Mouse (Mus musculus): Measurements from ENCODE around the gene Mob1a. TPM values are rescaled to one million over a fixed set of nuclear protein-coding genes. Genes with fewer than 3 reads are reported as not detected.
A peak's percentile ranks its signal among the peaks of the same experiment; 100 is the strongest.

The Mob1a gene
- polyA plus RNA-seq, 1 experiment from 2014 or later: 78.5 TPM

GRCm38 (mm10) chr6:83348873-83349272, 23.1 kb downstream of the Mob1a start, which contains the start of gene Bola3:
Gene Bola3 (plus strand): TSS chr6:83349147.
- H3K9me3 ChIP-seq (ENCODE audit: control insufficient read depth, low read length): no peaks in the 10 kb centered on the region
- H3K4me3 ChIP-seq (ENCODE audit: low read depth, low read length): peak within 1 kb of the TSS; percentile 74
- ATAC-seq (replicated peaks; ENCODE audit: low FRiP score): peak; percentile 3; the same call in 1 of the 2 replicates
- no peak for DNase-seq (ENCODE audit: low spot score)
- WGBS: 39% methylated on average over 6 of the region's 6 CpGs
- H3K9ac ChIP-seq (ENCODE audit: low read depth, low read length): peak within 1 kb of the TSS; percentile 91
- peak within 1 kb of the TSS; percentile 73 for H3K4me2 ChIP-seq
- H3K27ac ChIP-seq (ENCODE audit: low read depth, low read length): peak within 1 kb of the TSS; percentile 83
- no peaks in the 10 kb centered on the region for H3K27me3 ChIP-seq (replicated peaks; ENCODE audit: control insufficient read depth, insufficient read depth, low read length)
- peaks cover 5% of the 10 kb centered on the region for H3K36me3 ChIP-seq (ENCODE audit: control insufficient read depth, insufficient read depth, low read length)
- peaks cover 24% of the 10 kb centered on the region for H3K4me1 ChIP-seq (replicated peaks; ENCODE audit: control insufficient read depth, insufficient read depth, low read length)

- peak overlapping the region; percentile 83 for H3K27ac ChIP-seq (ENCODE audit: low read depth, low read length)
- peak; percentile 94 for DNase-seq (ENCODE audit: low spot score)
- whole genome bisulfite sequencing: under 1% methylated on average over 53 of the region's 53 CpGs
- peak overlapping the region; percentile 73 for H3K4me2 ChIP-seq
- H3K36me3 ChIP-seq (ENCODE audit: control insufficient read depth, insufficient read depth, low read length): peaks cover 7% of the 10 kb centered on the region
- H3K9me3 ChIP-seq (ENCODE audit: control insufficient read depth, low read length): no peaks in the 10 kb centered on the region
- H3K4me3 ChIP-seq (ENCODE audit: low read depth, low read length): peak overlapping the region; percentile 74
- H3K9ac ChIP-seq (ENCODE audit: low read depth, low read length): peak overlapping the region; percentile 91
- H3K27me3 ChIP-seq (replicated peaks; ENCODE audit: control insufficient read depth, insufficient read depth, low read length): no peaks in the 10 kb centered on the region
- H3K4me1 ChIP-seq (replicated peaks; ENCODE audit: control insufficient read depth, insufficient read depth, low read length): peaks cover 24% of the 10 kb centered on the region
- peak; percentile 83 for ATAC-seq (replicated peaks; ENCODE audit: low FRiP score)
Measured at GRCm38 (mm10) chr6:83349274-83349958, 23.6 kb downstream of the Mob1a start.

- no peak for DNase-seq (ENCODE audit: low spot score)
- Histone ChIP-seq H3K27ac (ENCODE audit: low read depth, low read length) (peak overlapping the region; percentile 83), H3K36me3 (ENCODE audit: control insufficient read depth, insufficient read depth, low read length) (peaks cover 10% of the 10 kb centered on the region), H3K9me3 (ENCODE audit: control insufficient read depth, low read length) (no peaks in the 10 kb centered on the region), H3K4me1 (replicated peaks; ENCODE audit: control insufficient read depth, insufficient read depth, low read length) (peaks cover 25% of the 10 kb centered on the region), H3K4me2 (peak overlapping the region; percentile 73), H3K9ac (ENCODE audit: low read depth, low read length) (peak overlapping the region; percentile 91), H3K27me3 (replicated peaks; ENCODE audit: control insufficient read depth, insufficient read depth, low read length) (no peaks in the 10 kb centered on the region), H3K4me3 (ENCODE audit: low read depth, low read length) (peak overlapping the region; percentile 74)
- no peak for ATAC-seq (replicated peaks; ENCODE audit: low FRiP score)
- 76% methylated on average over 7 of the region's 7 CpGs for WGBS
Measured at GRCm38 (mm10) chr6:83350172-83350571, 24.4 kb downstream of the Mob1a start.

GRCm38 (mm10) chr6:83350851-83351405, 25.1 kb downstream of the Mob1a start:
- H3K27me3 ChIP-seq (replicated peaks; ENCODE audit: control insufficient read depth, insufficient read depth, low read length): no peaks in the 10 kb centered on the region
- ATAC-seq (replicated peaks; ENCODE audit: low FRiP score) (no peak), DNase-seq (ENCODE audit: low spot score) (no peak)
- peak overlapping the region; percentile 73 for H3K4me2 ChIP-seq
- no peaks in the 10 kb centered on the region for H3K9me3 ChIP-seq (ENCODE audit: control insufficient read depth, low read length)
- peak overlapping the region; percentile 83 for H3K27ac ChIP-seq (ENCODE audit: low read depth, low read length)
- peaks cover 15% of the 10 kb centered on the region for H3K36me3 ChIP-seq (ENCODE audit: control insufficient read depth, insufficient read depth, low read length)
- 84% methylated on average over 16 of the region's 16 CpGs for WGBS
- H3K4me1 ChIP-seq (replicated peaks; ENCODE audit: control insufficient read depth, insufficient read depth, low read length): peaks cover 26% of the 10 kb centered on the region
- peak overlapping the region; percentile 91 for H3K9ac ChIP-seq (ENCODE audit: low read depth, low read length)
- H3K4me3 ChIP-seq (ENCODE audit: low read depth, low read length): peak overlapping the region; percentile 74

GRCm38 (mm10) chr6:83351490-83352160, 25.8 kb downstream of the Mob1a start:
- H3K9ac ChIP-seq (ENCODE audit: low read depth, low read length): peak overlapping the region; percentile 91
- H3K36me3 ChIP-seq (ENCODE audit: control insufficient read depth, insufficient read depth, low read length): peaks cover 15% of the 10 kb centered on the region
- H3K9me3 ChIP-seq (ENCODE audit: control insufficient read depth, low read length): no peaks in the 10 kb centered on the region
- peak overlapping the region; percentile 28 for H3K4me3 ChIP-seq (ENCODE audit: low read depth, low read length)
- peak overlapping the region; percentile 83 for H3K27ac ChIP-seq (ENCODE audit: low read depth, low read length)
- 52% methylated on average over 7 of the region's 7 CpGs for WGBS
- DNase-seq (ENCODE audit: low spot score) (peak; percentile 61), ATAC-seq (replicated peaks; ENCODE audit: low FRiP score) (peak; percentile 94)
- peaks cover 26% of the 10 kb centered on the region for H3K4me1 ChIP-seq (replicated peaks; ENCODE audit: control insufficient read depth, insufficient read depth, low read length)
- peak overlapping the region; percentile 73 for H3K4me2 ChIP-seq
- no peaks in the 10 kb centered on the region for H3K27me3 ChIP-seq (replicated peaks; ENCODE audit: control insufficient read depth, insufficient read depth, low read length)

GRCm38 (mm10) chr6:83352666-83353410, 27.0 kb downstream of the Mob1a start:
- peak overlapping the region; percentile 28 for H3K4me3 ChIP-seq (ENCODE audit: low read depth, low read length)
- 92% methylated on average over 24 of the region's 24 CpGs for WGBS
- H3K27me3 ChIP-seq (replicated peaks; ENCODE audit: control insufficient read depth, insufficient read depth, low read length): no peaks in the 10 kb centered on the region
- peaks cover 19% of the 10 kb centered on the region for H3K36me3 ChIP-seq (ENCODE audit: control insufficient read depth, insufficient read depth, low read length)
- DNase-seq (ENCODE audit: low spot score): no peak
- ATAC-seq (replicated peaks; ENCODE audit: low FRiP score): no peak
- H3K9me3 ChIP-seq (ENCODE audit: control insufficient read depth, low read length): no peaks in the 10 kb centered on the region
- peak overlapping the region; percentile 57 for H3K9ac ChIP-seq (ENCODE audit: low read depth, low read length)
- peak overlapping the region; percentile 83 for H3K27ac ChIP-seq (ENCODE audit: low read depth, low read length)
- H3K4me2 ChIP-seq: peak overlapping the region; percentile 73
- peaks cover 29% of the 10 kb centered on the region for H3K4me1 ChIP-seq (replicated peaks; ENCODE audit: control insufficient read depth, insufficient read depth, low read length)

GRCm38 (mm10) chr6:83354856-83355781, 29.3 kb downstream of the Mob1a start:
- DNase-seq (ENCODE audit: low spot score) (no peak), ATAC-seq (replicated peaks; ENCODE audit: low FRiP score) (no peak)
- Histone ChIP-seq H3K27me3 (replicated peaks; ENCODE audit: control insufficient read depth, insufficient read depth, low read length) (no peaks in the 10 kb centered on the region), H3K4me2 (no peak overlapping the region), H3K9me3 (ENCODE audit: control insufficient read depth, low read length) (no peaks in the 10 kb centered on the region), H3K36me3 (ENCODE audit: control insufficient read depth, insufficient read depth, low read length) (peaks cover 37% of the 10 kb centered on the region), H3K4me3 (ENCODE audit: low read depth, low read length) (no peak overlapping the region), H3K4me1 (replicated peaks; ENCODE audit: control insufficient read depth, insufficient read depth, low read length) (peaks cover 28% of the 10 kb centered on the region), H3K27ac (ENCODE audit: low read depth, low read length) (no peak overlapping the region), H3K9ac (ENCODE audit: low read depth, low read length) (no peak overlapping the region)
- 87% methylated on average over 9 of the region's 9 CpGs for WGBS

Measured in liver, embryonic 11.5 days (tissue).